Mouse (Mus musculus) C2C12 (cell line): Measurements from ENCODE around the gene Dip2c. TPM values are rescaled to one million over a fixed set of nuclear protein-coding genes. Genes with fewer than 3 reads are reported as not detected.
A peak's percentile ranks its signal among the peaks of the same experiment; 100 is the strongest.

Source experiments
- H3K27me3 ChIP-seq: one replicate; pipeline ENCODE4 v1.6.1; 2011; ENCODE audit not compliant: control insufficient read depth, insufficient read depth, insufficient read length
- H3K36me3 ChIP-seq: one replicate; pipeline ENCODE4 v1.6.1; 2011; ENCODE audit not compliant: control insufficient read depth, insufficient read depth
- H3K4me3 ChIP-seq: one replicate; pipeline ENCODE4 v1.5.1; 2011; ENCODE audit warnings: mild to moderate bottlenecking, control low read depth; ENCODE audit not compliant: poor library complexity, insufficient read depth, severe bottlenecking
- H3K79me2 ChIP-seq: one replicate; pipeline ENCODE4 v1.6.1; 2011; ENCODE audit not compliant: control insufficient read depth, insufficient read depth
- H3K79me3 ChIP-seq: one replicate; pipeline ENCODE4 v1.6.1; 2011; ENCODE audit warnings: low read depth, control low read depth
- H3ac ChIP-seq: one replicate; pipeline ENCODE3; 2011; ENCODE audit warnings: low read depth; ENCODE audit not compliant: control insufficient read depth, insufficient read length
- CEBPB ChIP-seq: IDR thresholded peaks from one replicate; pipeline ENCODE4 v1.6.1; 2011; ENCODE audit warnings: low read depth, mild to moderate bottlenecking, control low read depth, moderate library complexity
- CTCF ChIP-seq: IDR thresholded peaks from one replicate; pipeline ENCODE4 v1.5.1; 2011; ENCODE audit not compliant: control insufficient read depth, insufficient read depth, insufficient read length
- FOSL1 ChIP-seq: IDR thresholded peaks from one replicate; pipeline ENCODE4 v1.8.0; 2011; ENCODE audit warnings: mild to moderate bottlenecking, low read length; ENCODE audit not compliant: poor library complexity, insufficient read depth, severe bottlenecking
- MAX ChIP-seq: IDR thresholded peaks from one replicate; pipeline ENCODE4 v1.6.1; 2011; ENCODE audit warnings: mild to moderate bottlenecking, control low read depth
- MYOD1 ChIP-seq: IDR thresholded peaks from one replicate; pipeline ENCODE4 v1.6.1; 2011; ENCODE audit warnings: low read depth; ENCODE audit not compliant: control insufficient read depth, insufficient read length
- MYOG ChIP-seq: IDR thresholded peaks from one replicate; pipeline ENCODE4 v1.6.1; 2011; ENCODE audit not compliant: control insufficient read depth, insufficient read length; ENCODE audit errors: extremely low read depth
- USF1 ChIP-seq: IDR thresholded peaks from one replicate; pipeline ENCODE4 v1.6.1; 2011; ENCODE audit warnings: low read depth, mild to moderate bottlenecking, control low read depth, moderate library complexity
- polyA plus RNA-seq: library from polyadenylated mRNA; unstranded; fragments of >200 nt; fragmentation: generic; extraction: Trizol; gene quantifications from one replicate; pipeline ENCODE4 v1.2.1, GENCODE M21; 2012; ENCODE audit warnings: missing spikeins

Gene Dip2c
- polyA plus RNA-seq, 1 experiment: 4.8 TPM

GRCm38 (mm10) chr13:9599334-9600096 is 323.2 kb downstream of the Dip2c start:
- no peaks in the 10 kb centered on the region for H3K36me3 ChIP-seq
- H3K4me3 ChIP-seq: no peak overlapping the region
- TF ChIP-seq USF1 (no peak), CTCF (no peak), MYOG (no peak), MAX (no peak), CEBPB (no peak), MYOD1 (no peak), FOSL1 (no peak)
- H3K79me2 ChIP-seq: no peaks in the 10 kb centered on the region
- H3K27me3 ChIP-seq: no peaks in the 10 kb centered on the region
- H3K79me3 ChIP-seq: no peaks in the 10 kb centered on the region
- H3ac ChIP-seq: no peak overlapping the region

GRCm38 (mm10) chr13:9601350-9601749 is 325.0 kb downstream of the Dip2c start:
- Histone ChIP-seq H3K79me2 (no peaks in the 10 kb centered on the region), H3K79me3 (no peaks in the 10 kb centered on the region), H3K36me3 (no peaks in the 10 kb centered on the region), H3K4me3 (no peak overlapping the region), H3ac (no peak overlapping the region), H3K27me3 (no peaks in the 10 kb centered on the region)
- no peak for TF ChIP-seq USF1
- no peak for TF ChIP-seq FOSL1

GRCm38 (mm10) chr13:9611229-9611628 is 334.9 kb downstream of the Dip2c start:
- H3K79me2 ChIP-seq: no peaks in the 10 kb centered on the region
- H3K36me3 ChIP-seq: peaks cover 8% of the 10 kb centered on the region
- TF ChIP-seq CEBPB (no peak), MYOD1 (no peak), FOSL1 (no peak), MYOG (no peak), CTCF (no peak), MAX (no peak), USF1 (no peak)
- no peak overlapping the region for H3K4me3 ChIP-seq
- H3K79me3 ChIP-seq: no peaks in the 10 kb centered on the region
- no peak overlapping the region for H3ac ChIP-seq
- H3K27me3 ChIP-seq: no peaks in the 10 kb centered on the region

- H3K27me3 ChIP-seq: no peaks in the 10 kb centered on the region
- no peaks in the 10 kb centered on the region for H3K79me3 ChIP-seq
- TF ChIP-seq MYOD1 (no peak), USF1 (no peak), MAX (no peak), CTCF (no peak), CEBPB (no peak), FOSL1 (no peak), MYOG (no peak)
- no peak overlapping the region for H3ac ChIP-seq
- H3K79me2 ChIP-seq: no peaks in the 10 kb centered on the region
- H3K4me3 ChIP-seq: no peak overlapping the region
- no peaks in the 10 kb centered on the region for H3K36me3 ChIP-seq
Observed at GRCm38 (mm10) chr13:9632684-9633083, 356.4 kb downstream of the Dip2c start.

- TF ChIP-seq MAX: no peak
- no peak for TF ChIP-seq MYOG
- TF ChIP-seq CEBPB: no peak
- TF ChIP-seq MYOD1: no peak
- no peak for TF ChIP-seq FOSL1
- no peak for TF ChIP-seq USF1
- TF ChIP-seq CTCF: no peak
Observed at GRCm38 (mm10) chr13:9635951-9636350, 359.6 kb downstream of the Dip2c start.

GRCm38 (mm10) chr13:9636505-9636904 is 360.2 kb downstream of the Dip2c start:
- Histone ChIP-seq H3K4me3 (no peak overlapping the region), H3K79me2 (no peaks in the 10 kb centered on the region), H3K36me3 (no peaks in the 10 kb centered on the region), H3ac (no peak overlapping the region), H3K79me3 (no peaks in the 10 kb centered on the region), H3K27me3 (no peaks in the 10 kb centered on the region)
- TF ChIP-seq MAX: no peak
- TF ChIP-seq MYOD1: no peak
- peak; percentile 25 for TF ChIP-seq CTCF
- no peak for TF ChIP-seq CEBPB
- TF ChIP-seq FOSL1: no peak
- TF ChIP-seq MYOG: no peak
- TF ChIP-seq USF1: no peak

More at GRCm38 (mm10) chr13:9635951-9636350, 359.6 kb downstream of the Dip2c start:
- no peaks in the 10 kb centered on the region for H3K36me3 ChIP-seq
- no peaks in the 10 kb centered on the region for H3K79me3 ChIP-seq
- H3K79me2 ChIP-seq: no peaks in the 10 kb centered on the region
- H3K4me3 ChIP-seq: no peak overlapping the region
- H3ac ChIP-seq: no peak overlapping the region
- H3K27me3 ChIP-seq: no peaks in the 10 kb centered on the region
